Mouse (Mus musculus) mouse trophoblast stem cell (cell line): ENCODE results near the gene Bicd1.
"Not testable (repeated sequence)": the region's sequence is repeated elsewhere in the genome, so short reads cannot be mapped to it uniquely, and the experiment has no call there.

Experiments used
- in situ Hi-C, 2 experiments: fragments of 300-500 bp; cut with MseI, MboI; formaldehyde crosslinking; loops; 2 replicates in 1 of 2; 3 replicates in 1 of 2; pipeline ENCODE4 v1.15.1; 2025

The Bicd1 gene

GRCm38 (mm10) chr6:149408833-149409332, at the start of gene Bicd1:
Gene Bicd1 (plus strand): TSS chr6:149408886.
- in situ Hi-C loops, result no loop called here

DNA sequence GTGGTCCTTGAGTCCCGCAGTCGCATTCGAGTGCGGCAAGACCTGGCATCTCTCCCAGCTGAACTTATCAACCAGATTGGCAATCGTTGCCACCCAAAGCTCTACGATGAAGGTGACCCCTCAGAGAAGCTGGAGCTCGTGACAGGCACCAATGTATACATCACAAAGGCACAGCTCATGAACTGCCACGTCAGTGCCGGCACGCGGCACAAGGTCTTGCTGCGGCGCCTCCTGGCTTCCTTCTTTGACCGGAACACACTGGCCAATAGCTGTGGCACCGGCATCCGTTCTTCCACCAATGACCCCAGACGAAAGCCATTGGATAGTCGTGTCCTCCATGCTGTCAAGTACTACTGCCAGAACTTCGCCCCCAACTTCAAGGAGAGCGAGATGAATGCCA, 46.2 kb upstream of the Bicd1 start:
- in situ Hi-C loops, result not testable (repeated sequence)

DNA sequence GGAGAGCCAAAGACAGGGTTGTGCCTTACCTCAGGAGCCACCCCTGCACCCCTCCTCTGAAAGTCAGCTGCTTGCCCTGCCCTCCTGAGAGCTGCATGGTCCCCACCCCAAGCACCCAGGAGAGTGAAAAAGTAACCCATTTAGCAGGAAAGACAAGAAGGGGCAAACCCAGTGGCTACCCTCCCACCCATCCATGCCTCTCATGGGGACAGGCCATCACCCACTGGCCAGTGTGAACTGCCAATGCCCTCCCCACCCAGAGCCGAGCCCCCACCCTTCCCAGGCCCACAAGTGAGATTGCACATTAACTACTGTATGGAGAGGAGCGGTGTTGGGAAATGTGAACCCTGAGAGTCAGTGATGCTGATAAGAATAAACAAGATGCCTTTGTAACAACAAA, 42.7 kb upstream of the Bicd1 start:
- in situ Hi-C loops, result not testable (repeated sequence)

DNA sequence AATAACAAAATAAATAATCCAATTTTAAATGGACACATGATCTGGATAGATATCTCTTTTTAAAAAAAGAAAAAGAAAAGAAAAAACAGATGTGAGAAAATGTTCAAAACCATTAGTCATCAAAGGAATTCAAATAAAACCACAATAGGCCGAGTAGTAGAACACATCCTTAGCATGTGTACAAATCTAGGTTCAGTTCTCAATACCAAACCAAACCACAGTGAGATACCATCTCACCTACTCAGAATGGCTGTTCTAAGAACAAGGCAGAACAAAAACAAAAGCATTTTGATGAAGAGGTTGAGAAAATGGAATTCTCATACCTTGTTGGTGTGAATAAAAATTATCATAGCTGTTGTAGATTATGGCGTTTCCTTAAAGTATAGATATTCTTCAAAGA, 42.3 kb upstream of the Bicd1 start:
- in situ Hi-C loops, result no loop called here

GRCm38 (mm10) chr6:149374986-149375457, 33.7 kb upstream of the Bicd1 start:
- in situ Hi-C loops, result loop anchor here (5.0 kb wide), 1 partner anchor 248 kb away; no protein-coding TSS in a partner anchor

GRCm38 (mm10) chr6:149383531-149383930, 25.2 kb upstream of the Bicd1 start:
- in situ Hi-C loops, result no loop called here

DNA sequence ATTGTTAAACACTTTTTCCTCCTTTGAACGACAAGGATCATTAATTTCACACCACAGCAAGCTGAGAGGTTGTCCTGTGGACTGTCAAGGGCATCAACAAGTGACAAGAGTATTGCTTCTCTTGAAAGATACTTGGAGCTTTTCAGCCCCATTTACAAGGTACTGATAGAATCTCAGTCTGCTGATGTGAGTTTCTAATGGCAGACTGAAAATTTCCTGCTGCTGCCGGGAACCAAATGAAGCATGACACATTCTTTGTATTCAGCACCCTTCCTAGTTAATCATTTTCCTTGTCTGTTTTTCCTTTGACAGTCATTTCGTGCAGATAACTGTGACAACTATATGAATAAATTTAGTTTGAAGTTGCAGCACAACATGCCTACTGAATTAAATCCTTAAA, 22.3 kb upstream of the Bicd1 start:
- in situ Hi-C loops, result no loop called here

DNA sequence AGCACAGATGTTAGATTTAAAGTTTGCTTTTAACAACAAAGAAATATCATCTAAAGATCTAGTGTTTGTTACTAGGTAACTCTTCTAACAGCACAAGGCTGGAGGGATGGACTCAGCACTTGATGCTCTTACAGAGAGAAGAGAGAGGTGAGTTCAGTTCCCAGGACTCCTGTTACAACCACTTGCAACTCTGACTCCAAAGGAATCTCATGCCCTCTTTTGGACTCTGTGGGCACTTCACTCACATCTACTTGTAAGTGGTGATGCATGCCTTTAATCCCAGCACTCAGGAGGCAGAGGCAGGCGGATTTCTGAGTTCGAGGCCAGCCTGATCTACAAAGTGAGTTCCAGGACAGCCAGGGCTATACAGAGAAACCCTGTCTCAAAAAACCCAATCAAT, 19.1 kb upstream of the Bicd1 start:
- in situ Hi-C loops, result not testable (repeated sequence)

- in situ Hi-C loops, result no loop called here
Observed at GRCm38 (mm10) chr6:149399396-149399795, 9.3 kb upstream of the Bicd1 start.

DNA sequence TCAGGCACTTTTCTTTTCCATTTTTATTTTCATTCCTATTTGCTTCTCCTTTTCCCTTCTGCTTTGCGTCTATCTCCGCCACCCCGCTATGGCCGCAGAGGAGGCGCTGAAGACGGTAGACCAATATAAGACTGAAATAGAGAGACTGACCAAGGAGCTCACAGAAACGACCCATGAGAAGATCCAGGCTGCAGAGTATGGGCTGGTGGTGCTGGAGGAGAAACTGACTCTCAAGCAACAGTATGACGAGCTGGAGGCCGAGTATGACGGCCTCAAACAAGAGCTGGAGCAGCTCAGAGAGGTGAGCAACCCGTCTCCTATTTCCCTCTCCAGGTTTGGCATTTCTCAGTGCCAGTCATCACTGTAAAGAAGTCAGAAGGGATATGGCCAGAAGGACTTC, 655 bp downstream of the Bicd1 start:
- in situ Hi-C loops, result no loop called here

DNA sequence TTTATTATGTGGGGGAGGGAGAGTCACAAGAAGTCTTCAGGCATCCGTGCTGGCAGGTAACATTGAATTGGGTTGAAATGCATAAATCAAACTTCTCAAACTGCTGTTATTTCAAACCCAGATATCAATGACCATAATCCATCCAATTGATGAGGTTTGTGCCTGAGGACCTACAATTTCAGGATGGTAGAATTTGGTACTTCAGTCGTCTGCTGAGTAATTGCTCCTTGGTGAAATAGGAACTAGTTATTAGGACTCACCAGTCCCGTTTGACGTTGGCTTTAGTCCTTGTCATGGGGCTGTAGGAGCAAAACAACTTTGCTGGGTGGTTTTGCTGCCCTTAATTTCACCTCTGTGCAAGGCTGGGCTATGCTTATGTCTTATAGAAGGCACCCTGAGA, 1.2 kb downstream of the Bicd1 start:
- in situ Hi-C loops, result no loop called here

GRCm38 (mm10) chr6:149413256-149413655, 4.6 kb downstream of the Bicd1 start:
- in situ Hi-C loops, result no loop called here

DNA sequence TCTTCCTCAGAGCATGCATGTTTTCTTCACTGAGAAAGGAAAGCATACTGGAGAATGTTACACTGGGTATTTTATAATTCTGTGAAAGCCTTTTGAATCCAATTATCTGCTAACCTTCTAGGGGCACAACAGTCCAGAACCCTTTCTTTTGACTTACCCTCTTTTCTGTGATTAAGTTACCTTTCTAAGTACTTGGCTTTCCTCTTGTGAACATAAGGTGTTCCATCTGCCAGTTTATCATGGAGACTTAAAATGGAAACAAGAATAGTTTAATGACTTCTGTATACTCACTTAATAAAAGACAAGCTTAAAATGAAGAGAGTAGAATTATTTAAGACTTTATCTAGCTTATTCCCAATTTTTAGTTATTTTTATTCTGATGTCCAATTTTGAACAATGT, 16.1 kb downstream of the Bicd1 start:
- in situ Hi-C loops, result no loop called here

DNA sequence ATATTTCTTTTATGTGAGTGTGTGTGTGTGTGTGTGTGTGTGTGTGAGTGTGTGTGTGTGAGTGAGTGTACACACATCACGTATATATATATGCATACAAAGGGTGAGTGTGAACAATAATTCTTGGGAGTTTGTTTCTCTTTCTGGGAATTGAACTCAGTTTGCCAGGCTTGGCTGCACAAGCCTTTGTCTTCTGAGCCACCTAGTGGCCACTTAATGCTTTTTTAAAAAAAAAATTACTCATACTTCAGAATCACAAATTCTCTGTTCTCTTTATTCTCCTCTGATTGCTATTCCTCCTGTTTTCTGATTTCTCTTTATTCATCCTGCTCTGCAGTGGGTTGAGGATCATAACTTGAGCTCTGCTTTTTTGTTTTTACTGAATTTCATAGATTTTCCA, 30.5 kb downstream of the Bicd1 start:
- in situ Hi-C loops, result no loop called here

GRCm38 (mm10) chr6:149442884-149443283, 34.2 kb downstream of the Bicd1 start:
- in situ Hi-C loops, result no loop called here

DNA sequence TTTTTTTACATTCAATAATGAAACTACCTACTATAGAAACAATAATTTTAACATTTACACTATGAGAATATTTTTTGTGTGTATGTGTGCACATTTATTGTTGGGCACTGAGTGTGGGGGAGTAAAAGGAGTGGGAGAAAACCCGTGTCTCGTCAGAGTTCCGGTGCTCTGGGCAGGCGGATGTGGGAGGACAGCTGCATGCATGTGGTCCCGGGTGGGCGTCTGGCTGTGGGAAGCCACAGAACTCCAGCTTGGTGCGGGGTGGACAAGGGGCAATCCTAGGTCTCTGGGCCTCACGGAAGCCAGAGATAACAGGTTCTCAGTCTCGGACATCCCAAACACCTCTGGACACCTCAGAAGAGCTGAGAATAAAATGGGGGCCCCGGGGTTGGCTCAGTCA, 37.2 kb downstream of the Bicd1 start:
- in situ Hi-C loops, result no loop called here

GRCm38 (mm10) chr6:149457324-149457723, 48.6 kb downstream of the Bicd1 start:
- in situ Hi-C loops, result no loop called here

DNA sequence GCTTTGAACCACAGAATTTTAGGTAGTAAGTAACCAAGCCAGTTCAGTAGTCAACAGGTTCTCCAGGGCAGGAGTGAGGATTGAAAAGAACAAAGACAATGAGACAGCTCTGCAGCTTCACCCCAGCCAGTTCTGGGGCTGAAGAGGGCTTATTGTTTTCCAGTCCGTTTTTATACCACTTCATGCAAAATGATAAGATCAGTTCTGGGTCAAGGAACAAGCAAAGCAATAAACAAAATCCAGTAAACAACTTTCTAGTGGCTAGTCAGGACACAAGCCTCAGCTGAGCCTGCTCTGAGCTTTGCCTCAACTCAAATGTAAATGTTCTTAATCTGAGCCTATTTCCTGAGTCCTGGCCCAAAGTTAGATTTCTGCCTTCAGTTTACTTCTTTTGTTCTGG, 52.3 kb downstream of the Bicd1 start:
- in situ Hi-C loops, result no loop called here

DNA sequence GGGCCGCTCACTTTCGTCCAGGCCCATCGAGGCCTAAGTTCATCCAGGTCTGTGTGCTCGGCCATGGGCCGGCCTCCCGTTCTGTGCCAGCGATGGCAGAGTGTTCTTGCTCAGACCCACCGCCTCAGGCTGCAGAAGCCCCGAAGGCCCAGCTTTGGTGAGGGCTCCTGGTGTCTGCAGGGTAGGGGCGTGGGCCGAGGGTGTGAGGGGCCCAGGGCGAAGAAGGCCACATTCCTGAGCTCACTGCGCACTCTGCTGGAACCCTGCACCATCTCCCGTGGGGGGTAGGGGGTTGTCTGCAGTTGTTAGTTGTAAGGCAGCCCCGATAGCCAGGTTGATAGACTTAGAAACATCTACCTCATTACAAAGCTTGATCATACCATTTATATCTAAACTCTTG, 62.8 kb downstream of the Bicd1 start:
- in situ Hi-C loops, result no loop called here

GRCm38 (mm10) chr6:149472441-149472840, 63.8 kb downstream of the Bicd1 start:
- in situ Hi-C loops, result not testable (repeated sequence)

DNA sequence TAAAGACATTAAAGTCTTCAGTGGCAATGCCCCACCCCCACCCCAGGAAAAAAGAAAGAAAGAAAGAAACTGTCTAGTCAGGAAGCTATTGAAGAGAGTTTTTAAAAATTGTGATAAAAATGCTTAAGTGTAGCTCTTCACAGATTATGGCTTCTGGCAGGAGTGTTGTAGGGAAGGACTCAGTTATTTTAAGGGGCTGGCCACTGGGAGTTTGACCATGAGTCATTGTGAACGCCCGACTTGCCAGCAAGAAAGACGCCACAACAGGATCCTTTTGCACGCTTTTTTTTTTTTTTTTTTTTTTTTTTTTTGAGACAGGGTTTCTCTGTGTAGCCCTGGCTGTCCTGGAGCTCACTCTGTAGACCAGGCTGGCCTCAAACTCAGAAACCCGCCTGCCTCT, 73.2 kb downstream of the Bicd1 start:
- in situ Hi-C loops, result not testable (repeated sequence)

- in situ Hi-C loops, result no loop called here
Observed at GRCm38 (mm10) chr6:149494662-149495061, 86.0 kb downstream of the Bicd1 start.

- in situ Hi-C loops, result no loop called here
Observed at GRCm38 (mm10) chr6:149495925-149496324, 87.2 kb downstream of the Bicd1 start.
